Mouse (Mus musculus) layer of hippocampus, adult 8-10 months (tissue): ENCODE measurements at regions not wholly inside any gene's neighbourhood (a gene's known extent, or its start where the extent isn't known, plus 50 kb on each side); places are given as distances from the start of the nearest gene placed in this dataset.
A peak's percentile ranks its signal among the peaks of the same experiment; 100 is the strongest.

Experiments used
- DNase-seq, 2 experiments: peaks; one replicate each; pipeline ENCODE4 v3.0.0; 2022; ENCODE audit warnings: low spot score in 2 of 2

DNA sequence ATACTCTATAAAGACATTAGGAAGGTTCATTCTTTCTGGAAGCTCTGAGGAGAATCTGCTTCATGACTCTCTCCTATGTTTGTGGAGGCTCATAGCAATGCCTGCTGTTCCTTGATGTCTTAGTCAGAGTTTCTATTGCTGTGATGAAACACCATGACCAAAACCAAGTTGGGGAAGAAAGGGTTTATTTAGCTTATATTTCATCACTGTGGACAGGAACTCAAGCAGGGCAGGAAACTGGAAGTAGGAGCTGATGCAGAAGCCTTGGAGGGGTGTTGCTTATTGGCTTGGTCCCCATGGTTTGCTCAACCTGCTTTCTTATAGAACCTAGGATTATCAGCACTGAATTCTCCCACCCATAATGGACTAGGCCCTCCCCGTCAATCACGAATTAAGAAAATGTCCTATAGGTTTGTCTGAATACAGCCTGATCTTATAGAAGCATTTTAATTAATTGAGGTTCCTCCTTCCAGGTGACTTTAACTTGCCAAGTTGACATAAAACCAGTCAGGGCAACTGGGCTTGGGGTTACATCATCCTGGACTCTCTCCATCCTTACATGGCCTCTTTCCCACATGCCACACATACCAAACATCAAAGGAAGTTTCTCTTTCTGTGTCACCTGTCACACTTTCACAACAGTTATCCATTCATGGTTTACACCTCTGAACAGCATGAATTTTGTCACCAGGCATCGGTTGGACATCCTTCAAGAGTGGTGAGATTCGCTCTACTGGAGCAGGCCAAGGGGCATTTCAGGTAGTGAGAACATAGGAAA is 85.3 kb upstream of the Serp2 start:
- no peak for DNase-seq

DNA sequence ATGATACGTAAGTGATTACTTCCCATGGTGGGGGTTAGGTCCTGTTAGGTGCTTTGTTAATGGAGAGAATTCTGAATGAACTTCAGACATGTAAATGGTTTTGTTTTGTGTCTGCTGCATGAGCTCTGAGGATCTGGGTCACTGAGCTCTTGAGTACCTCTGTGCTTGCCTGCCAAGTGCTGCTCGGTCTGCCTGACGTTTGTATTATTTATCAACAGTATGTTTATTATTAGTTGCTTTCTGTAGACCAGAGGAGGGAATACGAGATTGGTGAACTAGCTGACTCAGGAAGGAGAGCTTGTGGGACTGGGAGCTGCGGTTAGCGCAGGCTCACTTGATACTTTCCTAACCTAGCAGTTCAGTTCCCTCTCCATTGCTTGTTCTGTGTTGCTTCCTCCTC is 76.5 kb upstream of the Serp2 start:
- DNase-seq: no peak

DNA sequence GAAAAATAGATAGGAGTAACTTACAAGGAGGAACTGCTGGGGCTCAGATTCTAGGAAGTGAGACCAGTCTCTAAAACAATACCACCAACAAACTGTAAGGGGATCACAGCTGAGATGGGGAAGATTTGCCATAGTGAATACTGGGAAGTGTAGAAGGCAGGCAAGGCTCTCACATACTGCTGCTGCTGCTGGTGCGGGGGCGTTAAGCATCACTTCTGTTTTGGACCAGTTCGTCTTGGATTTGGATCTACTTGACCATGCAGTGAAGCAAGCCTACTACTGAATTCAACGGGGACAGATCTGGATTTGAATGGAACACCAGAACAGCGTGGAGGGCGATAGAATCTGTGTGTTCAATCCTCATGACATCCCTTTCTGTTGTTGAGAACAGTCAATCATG is 76.1 kb upstream of the Serp2 start:
- no peak for DNase-seq

DNA sequence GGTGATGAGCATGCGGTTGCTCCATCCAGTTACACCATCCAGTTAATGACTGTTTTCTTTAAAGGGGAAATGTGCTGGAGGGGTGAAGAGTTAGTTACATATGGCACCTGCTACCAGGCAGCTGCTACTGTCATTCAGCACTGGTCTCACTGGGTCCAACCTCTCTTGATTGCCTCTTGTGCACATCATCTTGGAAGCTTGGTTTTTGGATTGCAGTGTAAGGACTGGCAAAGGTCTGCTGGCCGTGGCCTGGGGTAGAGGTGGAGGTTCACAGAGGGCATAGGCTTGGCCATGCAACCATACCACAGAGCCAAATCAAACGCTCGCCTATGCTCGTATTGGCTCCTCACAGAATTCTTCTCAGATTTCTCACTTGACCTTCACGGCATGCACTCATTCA is 75.1 kb upstream of the Serp2 start:
- no peak for DNase-seq

DNA sequence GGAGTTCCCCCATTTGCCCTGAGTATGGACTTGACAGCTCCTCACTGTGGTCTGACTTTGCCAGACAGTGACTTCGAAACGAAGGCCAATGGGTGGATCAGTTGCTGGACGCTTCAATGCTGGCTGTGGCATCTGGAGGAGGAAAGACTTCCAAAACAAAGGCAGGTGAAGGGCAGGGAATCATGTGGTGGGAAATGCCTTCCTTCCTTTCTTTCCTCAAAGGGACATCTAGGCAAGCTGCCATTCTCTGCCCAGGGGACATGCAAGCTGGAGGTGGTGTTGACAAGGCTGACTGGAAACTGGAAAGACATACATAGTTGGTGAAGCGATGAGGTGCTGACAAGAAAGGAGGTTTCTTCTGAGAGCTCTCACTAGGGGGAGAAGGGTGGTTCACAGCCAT is 74.5 kb upstream of the Serp2 start:
- DNase-seq: no peak

DNA sequence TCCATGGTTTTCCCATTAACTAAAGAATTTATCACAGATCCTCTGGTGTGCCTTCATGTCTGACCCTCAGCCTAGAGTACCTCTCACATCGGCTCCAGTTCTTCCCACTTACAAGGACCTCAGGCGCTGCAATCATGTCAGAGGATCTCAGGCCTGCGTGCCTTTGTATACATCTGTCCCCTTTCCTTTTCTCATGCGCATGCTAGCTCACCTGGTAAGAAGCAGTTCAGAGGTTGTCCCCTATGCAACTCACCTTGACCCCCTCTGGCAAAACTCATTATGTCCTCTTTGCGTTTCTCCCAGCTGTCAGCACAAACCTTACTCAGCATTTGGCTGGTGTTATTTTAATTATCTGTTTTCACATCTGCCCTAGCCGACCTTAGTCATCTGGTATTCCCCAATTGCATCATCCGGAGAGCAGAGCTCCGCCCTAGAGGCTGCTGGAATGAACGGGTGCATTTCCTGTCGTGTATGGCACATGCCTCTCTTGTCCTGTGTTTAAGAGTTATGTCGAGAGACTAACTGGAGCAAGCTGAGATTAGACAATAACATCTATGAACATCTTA is 73.3 kb upstream of the Serp2 start:
- DNase-seq: no peak

DNA sequence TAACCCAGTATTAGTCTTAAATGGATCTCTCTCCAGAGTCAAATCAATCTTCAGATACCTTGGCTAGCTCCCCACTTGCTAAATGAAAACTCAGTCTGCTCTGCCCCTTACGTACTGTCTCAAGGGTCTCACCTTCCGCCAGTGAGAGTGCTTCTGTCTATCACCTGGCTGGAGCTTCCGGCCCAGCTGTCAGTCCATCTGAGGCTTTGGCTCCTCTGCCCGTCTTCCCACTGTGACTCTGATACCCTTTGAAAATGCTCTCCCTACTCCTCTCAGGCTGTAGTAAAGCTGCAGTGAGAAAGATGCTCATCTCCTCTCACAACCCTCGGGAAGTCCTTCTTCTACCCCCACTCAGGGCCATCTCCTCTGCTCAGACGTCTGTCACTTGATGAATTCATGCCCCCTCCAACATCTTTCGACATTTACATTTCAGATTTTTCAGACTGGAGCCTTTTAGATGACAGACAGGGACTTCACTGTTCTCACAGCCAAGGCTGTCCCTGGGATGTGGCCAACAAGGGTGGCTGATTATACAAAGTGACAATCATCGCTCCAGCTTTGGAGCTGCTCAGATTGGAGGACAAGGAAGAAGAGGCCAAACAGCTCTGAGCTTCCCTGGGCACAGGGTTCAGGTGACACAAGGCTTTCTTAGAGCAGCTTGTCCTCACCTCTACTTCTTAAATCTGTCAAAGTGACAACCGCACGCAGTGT is 71.6 kb upstream of the Serp2 start:
- DNase-seq: peak; percentile 48 to 54

DNA sequence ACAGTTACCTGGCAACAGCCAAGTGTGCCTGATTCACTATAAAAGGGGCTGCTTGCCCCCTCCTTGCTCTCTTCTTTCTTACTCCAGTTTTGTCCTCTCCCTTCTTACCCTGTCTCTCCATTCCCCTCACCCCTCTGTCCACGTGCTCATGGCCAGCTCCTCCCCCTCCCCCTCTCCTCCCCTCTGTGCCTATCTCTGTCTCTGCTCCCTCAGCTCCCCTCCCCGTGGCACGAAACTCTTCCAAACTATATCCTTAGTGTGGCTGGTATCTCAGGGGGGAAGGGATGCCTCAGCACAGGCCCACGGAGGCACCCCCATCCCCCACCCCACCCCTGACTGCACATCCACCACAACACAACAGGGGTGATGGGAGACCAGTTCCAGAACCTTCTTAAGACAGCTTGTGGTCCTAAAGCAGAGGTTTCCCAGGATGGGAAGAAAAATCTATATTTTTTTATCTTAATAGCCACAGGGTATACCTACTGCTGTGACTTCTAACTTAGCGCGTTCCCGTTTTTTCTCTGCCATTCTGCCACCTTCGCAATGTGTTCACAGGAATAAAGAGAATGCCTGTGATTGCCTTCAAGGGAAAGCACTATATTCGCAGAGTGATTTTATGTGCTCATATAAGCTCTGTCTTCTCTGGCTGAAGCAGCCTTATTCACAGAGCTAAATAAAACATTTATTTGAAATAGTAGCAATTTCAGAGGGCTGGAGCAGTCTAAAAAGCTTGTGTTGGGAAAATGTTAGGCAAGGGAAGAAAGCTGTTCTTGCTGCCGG is 69.1 kb upstream of the Serp2 start:
- no peak for DNase-seq

DNA sequence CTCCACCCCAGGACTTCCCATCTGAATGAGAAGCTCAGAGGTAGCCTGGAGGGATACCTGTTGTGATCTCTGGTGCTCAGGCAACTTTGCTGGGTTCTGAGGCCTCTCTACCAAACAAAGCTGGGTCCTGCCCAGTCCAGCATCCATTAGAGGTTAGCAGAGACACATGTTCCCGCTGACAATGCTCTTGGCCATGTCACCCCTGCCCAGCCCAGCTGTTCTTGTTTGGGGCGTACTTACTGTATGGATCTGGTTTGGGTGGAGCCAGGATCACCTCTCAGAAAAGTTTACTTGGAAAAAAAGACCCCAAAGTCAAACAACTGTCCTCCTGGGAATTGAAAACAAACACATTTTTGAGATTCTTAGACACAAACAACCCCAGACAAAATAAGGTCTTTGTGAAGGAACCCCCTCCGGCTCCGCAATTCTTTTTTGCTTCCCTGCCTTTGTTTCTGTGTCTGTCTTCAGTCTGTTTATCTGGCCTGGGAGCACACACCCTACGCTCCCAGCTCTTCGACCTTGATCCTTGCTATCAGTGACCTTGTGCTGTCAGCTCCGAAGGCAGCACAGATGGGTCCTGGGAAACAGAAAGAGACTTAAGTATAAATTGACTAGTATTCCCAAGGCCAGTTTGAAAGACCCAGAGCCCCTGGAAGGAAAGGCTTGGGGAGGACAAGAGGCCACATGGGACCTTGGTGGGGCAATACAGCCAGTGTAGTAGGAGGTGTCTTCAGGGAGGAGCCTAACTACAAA is 68.1 kb upstream of the Serp2 start:
- no peak for DNase-seq

DNA sequence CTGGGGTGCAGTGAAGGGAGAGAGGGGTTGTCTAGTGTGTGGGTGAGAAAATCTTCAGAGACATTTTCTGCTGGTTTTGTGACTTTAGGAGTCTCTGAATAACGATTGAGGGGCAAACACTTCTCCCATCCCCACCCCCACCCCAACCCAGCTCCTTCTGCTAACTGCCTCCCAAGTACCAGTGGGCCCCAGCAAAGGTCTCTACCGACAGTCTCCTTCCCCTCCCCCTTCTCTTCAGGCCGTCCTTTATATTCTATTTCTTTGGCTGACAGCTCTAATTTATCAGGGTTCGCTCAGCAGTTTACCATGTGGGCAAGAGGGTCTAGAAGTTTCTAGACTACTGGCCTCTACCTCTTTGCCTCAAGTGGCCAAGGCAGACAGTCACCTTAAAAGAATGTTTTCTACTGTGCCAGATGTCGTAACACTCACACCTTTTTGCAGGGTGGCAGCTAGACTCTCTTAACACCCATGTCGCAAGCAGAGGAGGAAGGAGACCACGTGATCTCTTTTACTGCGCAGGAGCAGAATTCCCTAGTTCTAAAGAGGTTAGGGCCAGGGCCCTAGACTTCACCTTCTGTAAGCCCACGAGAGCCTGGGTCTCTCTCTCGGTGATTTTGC is 66.8 kb upstream of the Serp2 start:
- no peak for DNase-seq

DNA sequence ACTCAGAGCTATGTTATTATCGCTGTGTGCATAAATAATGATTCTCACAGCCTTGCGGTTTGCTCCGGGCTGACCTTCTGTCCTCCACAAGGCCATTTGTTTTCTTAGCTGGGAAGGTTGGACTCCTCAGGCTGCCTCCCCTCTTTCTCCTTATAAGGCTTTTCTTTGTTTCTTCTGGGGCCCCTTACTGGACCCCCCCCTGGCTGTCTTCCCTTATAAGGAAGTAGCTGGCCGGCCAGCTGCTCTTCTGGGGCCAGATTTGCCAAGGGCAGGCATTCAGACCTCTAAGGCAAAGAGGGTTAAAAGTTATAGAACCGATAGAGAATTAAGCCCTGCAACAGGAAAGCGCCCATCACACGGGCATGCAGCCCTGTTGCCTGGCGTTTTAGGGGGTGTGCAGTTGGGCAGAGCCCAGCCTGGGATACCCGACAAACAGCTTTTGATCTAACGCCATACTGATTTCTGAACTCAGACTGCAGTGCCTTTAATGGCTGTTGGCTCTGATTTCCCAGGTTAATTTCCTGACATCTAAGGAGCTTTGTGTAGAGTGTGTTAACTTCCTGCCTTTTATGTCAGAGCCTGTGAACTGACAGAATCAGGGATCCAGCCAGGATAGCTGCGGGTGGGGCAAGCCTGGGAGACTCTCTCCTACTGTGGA is 66.1 kb upstream of the Serp2 start:
- DNase-seq: no peak

DNA sequence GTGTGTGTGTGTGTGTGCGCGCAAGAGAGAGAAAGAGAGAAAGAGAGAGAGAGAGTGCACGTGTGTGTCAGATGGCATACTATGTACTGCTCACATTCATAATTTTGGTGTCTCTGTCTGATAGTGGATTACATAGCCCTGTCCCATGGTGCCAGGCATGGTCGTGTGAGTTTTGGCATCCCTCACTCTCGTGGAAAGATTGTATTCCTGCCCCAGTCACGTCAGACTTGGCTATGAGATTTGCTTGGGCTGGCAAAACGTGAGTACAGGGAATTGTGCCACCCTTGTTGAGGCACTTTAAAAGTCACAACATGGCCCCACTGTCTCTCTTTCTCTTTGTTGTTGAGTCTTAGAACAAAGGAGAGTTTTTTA is 62.3 kb upstream of the Serp2 start:
- no peak for DNase-seq

DNA sequence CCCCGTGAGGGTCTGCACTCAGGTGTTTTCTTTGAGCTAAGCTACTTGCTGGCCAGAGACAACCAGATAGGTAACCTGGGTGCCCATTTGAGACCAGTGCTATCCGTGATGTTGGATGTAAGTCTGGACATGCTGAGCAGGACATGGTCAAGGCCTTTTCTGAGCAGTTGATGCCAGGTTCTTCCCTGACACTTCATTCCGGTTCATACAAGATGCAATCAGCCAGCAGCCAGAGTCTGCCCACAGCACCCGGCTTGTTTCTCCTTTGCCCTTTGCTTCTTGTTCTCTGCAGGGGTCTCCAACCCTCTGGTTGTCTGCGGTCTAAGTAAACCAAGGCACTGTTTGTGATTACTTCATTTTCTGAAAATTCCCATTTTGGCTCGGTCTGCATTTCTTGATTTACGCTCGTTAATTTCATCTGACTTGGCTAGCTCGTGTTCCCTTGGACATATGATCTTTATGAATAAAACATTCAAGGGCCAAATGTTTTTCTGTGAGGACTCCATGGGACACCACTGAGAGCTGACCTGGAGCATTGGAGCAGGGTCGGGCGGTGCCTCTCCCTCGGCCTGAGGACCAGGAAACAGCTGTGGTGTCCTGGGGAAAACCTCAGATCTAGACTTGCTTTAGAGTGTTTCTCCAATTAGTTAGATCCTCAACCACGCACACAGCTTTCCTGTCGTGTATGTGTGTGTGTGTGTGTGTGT is 61.8 kb upstream of the Serp2 start:
- DNase-seq: no peak

DNA sequence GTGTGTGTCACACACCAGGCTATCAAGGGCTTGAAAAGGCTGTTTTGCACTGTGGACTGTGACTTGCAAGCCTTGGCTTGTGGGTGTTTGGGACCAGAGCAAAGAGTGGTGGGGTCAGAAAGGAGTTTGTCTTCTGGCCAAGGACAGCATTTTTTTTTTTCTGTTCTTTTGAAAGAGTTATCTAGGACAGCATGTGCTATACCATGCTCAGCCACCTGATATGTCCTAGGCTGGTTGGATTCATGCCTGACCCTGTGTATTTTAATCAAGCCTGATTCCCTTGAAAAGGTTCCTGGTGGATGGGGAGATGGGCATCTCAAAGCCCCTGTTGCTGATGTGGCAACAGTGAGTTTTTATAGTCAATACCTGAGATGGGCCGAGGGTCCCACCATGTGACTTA is 61.2 kb upstream of the Serp2 start:
- DNase-seq: no peak

DNA sequence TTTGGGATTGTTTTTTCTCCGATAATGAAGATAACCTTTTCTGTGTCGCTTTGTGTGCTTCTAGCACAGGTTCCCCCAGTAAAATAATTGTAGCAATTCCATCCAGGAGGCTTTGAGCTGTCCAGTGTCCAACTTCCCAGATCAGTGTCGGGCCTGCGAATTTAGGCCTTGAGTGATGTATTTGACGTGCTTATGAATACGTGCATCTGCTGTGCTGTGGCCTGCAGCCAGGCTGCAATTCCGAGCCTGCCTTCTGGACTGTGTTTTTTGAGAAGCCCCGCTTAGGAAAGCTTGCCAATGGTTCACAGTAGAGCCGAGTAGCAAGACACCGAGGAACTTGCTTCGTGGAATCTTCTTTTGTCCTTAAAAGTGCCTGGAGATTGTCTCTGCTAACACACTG is 60.8 kb upstream of the Serp2 start:
- DNase-seq: peak in 1 of 2 experiments; percentile 53

DNA sequence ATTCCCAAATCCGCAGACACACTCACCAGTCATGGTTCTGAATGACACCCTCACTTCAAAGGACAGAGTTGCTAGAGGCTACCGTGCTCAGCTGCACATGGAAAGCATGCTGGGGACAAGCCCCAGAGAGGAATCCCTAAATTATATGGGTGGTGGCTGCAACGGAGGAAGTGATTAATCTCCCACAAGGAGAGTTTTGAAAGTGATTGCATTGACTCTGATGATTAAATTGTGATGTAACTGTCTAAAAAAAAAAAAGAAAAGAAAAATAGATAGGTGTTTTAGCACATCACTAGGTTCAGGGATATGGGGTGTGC is 59.6 kb upstream of the Serp2 start:
- DNase-seq: no peak

DNA sequence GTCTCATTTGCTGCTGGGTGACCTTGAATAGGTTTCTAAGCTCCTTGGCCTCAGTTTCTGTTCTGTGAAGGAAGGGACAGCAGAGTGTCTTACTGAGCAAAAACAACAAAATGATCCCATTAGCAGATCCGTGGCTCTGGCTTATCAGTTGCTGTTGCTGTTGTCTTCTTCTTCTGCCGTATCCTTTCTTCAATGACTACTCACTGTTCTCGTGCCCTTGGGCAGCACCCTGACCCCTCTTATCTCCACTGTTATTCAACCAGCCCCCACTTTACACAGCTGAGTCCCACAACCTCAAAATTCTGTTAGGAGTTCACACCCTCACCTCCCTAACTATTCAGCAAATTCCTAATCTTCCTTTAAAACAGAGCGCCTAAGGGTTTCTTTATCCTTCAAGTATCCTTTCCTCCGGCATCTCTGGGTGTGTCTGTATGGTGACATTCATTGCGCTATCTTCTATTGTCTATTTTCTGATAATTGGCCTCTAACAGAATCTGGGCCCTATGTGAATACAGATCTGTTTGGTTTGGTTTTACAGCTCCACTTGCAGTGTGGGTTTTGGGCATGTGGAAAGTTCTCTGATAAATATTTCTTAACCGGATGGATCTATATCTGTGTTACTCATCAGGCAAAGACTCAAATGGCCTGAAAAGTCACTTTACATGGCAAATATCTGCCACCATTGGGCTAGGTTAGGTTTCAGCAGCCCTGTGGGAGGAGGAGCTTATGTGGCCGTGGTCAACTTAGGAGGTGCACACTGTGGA is 59.1 kb upstream of the Serp2 start:
- DNase-seq: no peak

DNA sequence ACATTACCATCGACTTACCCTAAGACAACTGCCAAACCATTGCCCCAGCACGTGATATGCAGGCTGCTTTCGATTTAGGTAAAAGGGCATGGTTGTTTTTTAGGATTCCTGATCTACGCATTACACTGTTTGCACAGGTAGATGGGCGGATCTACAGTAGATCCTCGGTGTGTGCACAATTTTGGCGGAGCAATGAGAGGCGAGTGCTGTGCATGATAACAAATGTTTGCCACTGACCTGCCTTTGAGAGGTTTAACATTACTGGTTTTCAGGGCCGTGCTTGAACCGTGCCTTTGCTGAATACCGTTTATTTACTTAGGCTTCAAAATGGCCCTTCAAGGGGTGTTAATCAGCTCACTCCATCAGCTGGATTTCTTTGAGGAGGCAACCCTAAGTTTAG is 58.5 kb upstream of the Serp2 start:
- DNase-seq: no peak

DNA sequence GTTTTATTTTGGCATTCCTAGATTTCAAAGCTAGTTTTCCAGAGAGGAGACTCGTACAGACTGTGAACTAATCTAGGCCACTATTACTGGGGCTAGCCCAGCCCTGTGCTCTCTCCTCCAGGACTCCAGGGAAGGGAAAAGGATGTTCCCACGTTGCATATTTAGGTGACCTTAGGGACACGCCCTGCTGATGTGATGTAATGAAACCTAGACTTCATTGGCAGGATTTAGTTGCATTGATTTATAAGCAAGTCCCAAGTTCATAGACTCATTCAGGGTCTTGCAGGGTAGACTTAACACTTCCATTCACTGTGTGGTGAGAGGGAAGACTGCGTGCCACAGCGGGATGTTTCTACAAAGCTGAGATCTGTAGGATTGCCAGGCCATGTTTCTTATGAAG is 58.0 kb upstream of the Serp2 start:
- no peak for DNase-seq
